Comparison of ENCODE assay signal across 15 mouse cellular contexts in the genomic region with DNA sequence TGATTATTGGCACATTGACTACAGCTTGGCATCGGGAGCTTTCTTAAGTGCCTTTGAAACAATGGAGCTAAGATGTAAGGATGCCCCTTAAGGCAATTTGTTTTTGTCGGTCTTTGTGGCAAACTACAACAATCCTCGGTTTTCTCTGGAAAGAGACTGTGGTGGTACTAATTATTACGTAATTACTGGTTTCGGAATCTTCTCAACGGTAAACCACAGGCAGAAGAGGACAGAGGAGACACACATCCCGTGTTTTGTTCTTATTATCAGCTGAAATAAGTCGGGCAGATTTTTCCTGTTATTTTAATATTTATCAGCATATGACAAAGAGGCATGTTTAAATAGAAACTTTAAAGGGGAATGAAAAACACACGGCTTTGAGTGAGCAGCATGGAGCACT.
A peak's percentile ranks its signal among the peaks of the same experiment; 100 is the strongest.
DNase-seq lines count a peak whose midpoint lies in the region; ATAC-seq and TF ChIP-seq lines count a peak whose summit lies in the region.
"Had no signal": no experiment of that assay in that cellular context is flagged by ENCODE, and none has a peak within 500 bp of the region (broad histone marks: within the 10 kb centered on the region; RNA-seq: fewer than 3 reads in every experiment).

No protein-coding gene starts in this region.

- H3K9me3 ChIP-seq in lung, embryonic 15.5 days: no peaks in the 10 kb centered on the region
- H3K9me3 ChIP-seq in forebrain, embryonic 16.5 days (ENCODE audit: control insufficient read depth, low read length): no peaks in the 10 kb centered on the region
- H3K9me3 ChIP-seq: embryonic facial prominence, embryonic 15.5 days; forebrain, embryonic 15.5 days; midbrain, embryonic 10.5 days; neural tube, embryonic 15.5 days had no signal

- H3K27me3 ChIP-seq in heart, adult 2 months (ENCODE audit: control insufficient read depth, insufficient read depth, low read length): no peaks in the 10 kb centered on the region
- H3K27me3 ChIP-seq in lung, embryonic 15.5 days: no peaks in the 10 kb centered on the region
- no peaks in the 10 kb centered on the region for H3K27me3 ChIP-seq in forebrain, embryonic 16.5 days (replicated peaks; ENCODE audit: control insufficient read depth, insufficient read depth, low read length)
- H3K27me3 ChIP-seq: embryonic facial prominence, embryonic 15.5 days; forebrain, embryonic 15.5 days; neural tube, embryonic 15.5 days had no signal

- H3K9ac ChIP-seq in heart, adult 2 months (ENCODE audit: low read depth, low read length): no peak overlapping the region
- no peak overlapping the region for H3K9ac ChIP-seq in lung, embryonic 15.5 days
- H3K9ac ChIP-seq in forebrain, embryonic 16.5 days (replicated peaks; ENCODE audit: low read depth, low read length): no peak overlapping the region
- H3K9ac ChIP-seq: embryonic facial prominence, embryonic 15.5 days; forebrain, embryonic 15.5 days; neural tube, embryonic 15.5 days had no signal

- 37% methylated on average over 9 of the region's 9 CpGs for WGBS in heart, adult 2 months
- WGBS in lung, embryonic 15.5 days: 53% methylated on average over 9 of the region's 9 CpGs
- WGBS in forebrain, embryonic 16.5 days: 57% methylated on average over 9 of the region's 9 CpGs

- ATAC-seq in lung, embryonic 15.5 days (ENCODE audit: borderline replicate concordance, extremely low read depth, low FRiP score, low TSS enrichment): no peak
- peak; percentile 56 for ATAC-seq in common myeloid progenitor, adult 5-6 weeks (replicated peaks; ENCODE audit: low read depth, poor library complexity, severe bottlenecking)
- ATAC-seq in megakaryocyte, adult 5-6 weeks (ENCODE audit: poor library complexity, severe bottlenecking): 0 out of 2 replicates have a peak, but pooled peaks have one; percentile 14
- ATAC-seq in forebrain, embryonic 16.5 days: no peak
- ATAC-seq: forebrain, embryonic 15.5 days had no signal

- intact Hi-C loops in heart, adult 2 months (cut with DNase I): loop anchor here (5.0 to 10.0 kb wide), 2 partner anchors 80 to 1153 kb away; no protein-coding TSS in a partner anchor

- H3K4me1 ChIP-seq in heart, adult 2 months (ENCODE audit: control insufficient read depth, insufficient read depth, low read length): peaks cover 25% of the 10 kb centered on the region
- peaks cover 16% of the 10 kb centered on the region for H3K4me1 ChIP-seq in lung, embryonic 15.5 days
- peaks cover 12% of the 10 kb centered on the region for H3K4me1 ChIP-seq in forebrain, embryonic 16.5 days (replicated peaks; ENCODE audit: control insufficient read depth, insufficient read depth, low read length)

- TF ChIP-seq EP300 in heart, adult 2 months (IDR thresholded peaks at IDR 0.05; ENCODE audit: insufficient read depth, low read depth, low read length): no peak

- H3K79me2 ChIP-seq in heart, adult 2 months (replicated peaks; ENCODE audit: control insufficient read depth, insufficient read depth, low read length): no peaks in the 10 kb centered on the region

- H3K36me3 ChIP-seq in heart, adult 2 months (ENCODE audit: control insufficient read depth, insufficient read depth, low read length): peaks cover 14% of the 10 kb centered on the region
- no peaks in the 10 kb centered on the region for H3K36me3 ChIP-seq in lung, embryonic 15.5 days
- H3K36me3 ChIP-seq in forebrain, embryonic 16.5 days (ENCODE audit: control insufficient read depth, insufficient read depth): no peaks in the 10 kb centered on the region
- H3K36me3 ChIP-seq: embryonic facial prominence, embryonic 15.5 days; forebrain, embryonic 15.5 days; midbrain, embryonic 10.5 days; neural tube, embryonic 15.5 days had no signal

- H3K4me2 ChIP-seq in lung, embryonic 15.5 days: no peak overlapping the region
- H3K4me2 ChIP-seq in forebrain, embryonic 16.5 days (ENCODE audit: low read length): no peak overlapping the region
- H3K4me2 ChIP-seq: embryonic facial prominence, embryonic 15.5 days; forebrain, embryonic 15.5 days; neural tube, embryonic 15.5 days had no signal

- no peak for DNase-seq in heart, adult 2 months
- DNase-seq in heart, adult 9 months (ENCODE audit: low spot score in 2 of 2): no peak
- no peak for DNase-seq in lung, postnatal 10 days
- DNase-seq in layer of hippocampus, adult 9-11 months: no peak
- DNase-seq: gastrocnemius, postnatal 10 days; heart, postnatal 36 days had no signal

- no peak for TF ChIP-seq CTCF in heart, adult 2 months (IDR thresholded peaks at IDR 0.05)

- TF ChIP-seq POLR2A in heart, adult 2 months (IDR thresholded peaks at IDR 0.05; ENCODE audit: insufficient read depth, low read depth, low read length): no peak

- H3K27ac ChIP-seq in heart, adult 2 months: peak overlapping the region; percentile 27; the same call in 1 of the 2 replicates
- peak overlapping the region; percentile 23; the same call in 1 of the 2 replicates for H3K27ac ChIP-seq in lung, embryonic 15.5 days
- no peak overlapping the region for H3K27ac ChIP-seq in forebrain, embryonic 16.5 days (ENCODE audit: low read length)
- H3K27ac ChIP-seq: embryonic facial prominence, embryonic 15.5 days; forebrain, embryonic 15.5 days; kidney, postnatal 0 days; midbrain, embryonic 10.5 days; neural tube, embryonic 15.5 days had no signal

- H3K4me3 ChIP-seq in heart, adult 2 months: no peak overlapping the region
- no peak overlapping the region for H3K4me3 ChIP-seq in lung, embryonic 15.5 days
- H3K4me3 ChIP-seq in forebrain, embryonic 16.5 days (replicated peaks; ENCODE audit: low read length): no peak overlapping the region
- H3K4me3 ChIP-seq: embryonic facial prominence, embryonic 15.5 days; forebrain, embryonic 15.5 days; midbrain, embryonic 10.5 days; neural tube, embryonic 15.5 days had no signal

Comparison
In these comparisons a context has a peak if more than half of its experiments do, and no peak if none do; other contexts are left out.
1. ATAC-seq: peak in common myeloid progenitor, adult 5-6 weeks (single experiment) and megakaryocyte, adult 5-6 weeks (single experiment); none in lung, embryonic 15.5 days (single experiment) and forebrain, embryonic 16.5 days (single experiment).